In the genomic region with DNA sequence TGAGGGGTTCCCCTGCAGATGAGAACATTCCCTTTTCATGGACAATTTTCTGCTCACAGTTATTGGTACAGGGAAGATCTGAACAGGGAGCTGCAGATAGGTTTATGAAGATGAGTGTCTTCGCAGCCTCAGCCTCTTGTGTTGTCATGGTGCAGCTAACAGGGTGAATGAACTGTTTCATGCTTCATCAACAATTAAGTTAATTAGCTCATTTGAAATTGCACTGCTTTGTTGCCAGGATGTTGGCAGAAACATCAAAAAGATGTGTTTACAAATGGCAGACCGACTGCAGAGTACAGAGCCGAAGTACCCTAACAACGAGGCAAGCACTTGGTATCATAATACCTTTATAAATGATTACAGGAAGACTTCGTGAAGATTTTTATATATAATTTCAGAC, we compare ENCODE assay signal across 19 mouse cellular contexts.
A peak's percentile ranks its signal among the peaks of the same experiment; 100 is the strongest.
DNase-seq lines count a peak whose midpoint lies in the region; ATAC-seq lines count a peak whose summit lies in the region.
"Had no signal": no experiment of that assay in that cellular context is flagged by ENCODE, and none has a peak within 500 bp of the region (broad histone marks: within the 10 kb centered on the region; RNA-seq: fewer than 3 reads in every experiment).

No protein-coding gene starts in this region.

- peak; percentile 86 for ATAC-seq in forebrain, embryonic 13.5 days
- ATAC-seq in hindbrain, embryonic 16.5 days: peak; percentile 82
- peak; percentile 45 for ATAC-seq in neural tube, embryonic 15.5 days (ENCODE audit: low FRiP score)
- no peak for ATAC-seq in kidney, embryonic 14.5 days (ENCODE audit: low FRiP score, low TSS enrichment)
- ATAC-seq in intestine, embryonic 15.5 days: no peak
- ATAC-seq: liver, embryonic 12.5 days had no signal

- H3K4me2 ChIP-seq in forebrain, embryonic 13.5 days: no peak overlapping the region
- no peak overlapping the region for H3K4me2 ChIP-seq in hindbrain, embryonic 16.5 days (ENCODE audit: low read length)
- no peak overlapping the region for H3K4me2 ChIP-seq in neural tube, embryonic 15.5 days
- no peak overlapping the region for H3K4me2 ChIP-seq in kidney, embryonic 14.5 days (replicated peaks; ENCODE audit: low read depth, low read length)
- H3K4me2 ChIP-seq in intestine, embryonic 15.5 days (replicated peaks): no peak overlapping the region
- H3K4me2 ChIP-seq: embryonic facial prominence, embryonic 12.5 days; liver, embryonic 12.5 days; lung, embryonic 15.5 days had no signal

- no peaks in the 10 kb centered on the region for H3K27me3 ChIP-seq in forebrain, embryonic 13.5 days
- H3K27me3 ChIP-seq in hindbrain, embryonic 16.5 days (replicated peaks; ENCODE audit: control insufficient read depth, insufficient read depth, low read length): 0 out of 2 replicates have a peak, but pooled peaks cover 2% of the 10 kb centered on the region
- H3K27me3 ChIP-seq in neural tube, embryonic 15.5 days (replicated peaks): 0 out of 2 replicates have a peak, but pooled peaks cover 9% of the 10 kb centered on the region
- no peaks in the 10 kb centered on the region for H3K27me3 ChIP-seq in kidney, embryonic 14.5 days (ENCODE audit: control insufficient read depth, insufficient read depth, low read length)
- no peaks in the 10 kb centered on the region for H3K27me3 ChIP-seq in intestine, embryonic 15.5 days (replicated peaks)
- H3K27me3 ChIP-seq: CH12.LX; embryonic facial prominence, embryonic 12.5 days; liver, embryonic 12.5 days; lung, embryonic 15.5 days had no signal

- no peak overlapping the region for H3K9ac ChIP-seq in forebrain, embryonic 13.5 days
- H3K9ac ChIP-seq in hindbrain, embryonic 16.5 days (ENCODE audit: low read depth, low read length): no peak overlapping the region
- no peak overlapping the region for H3K9ac ChIP-seq in neural tube, embryonic 15.5 days (replicated peaks)
- no peak overlapping the region for H3K9ac ChIP-seq in kidney, embryonic 14.5 days (ENCODE audit: low read depth, low read length)
- no peak overlapping the region for H3K9ac ChIP-seq in intestine, embryonic 15.5 days
- H3K9ac ChIP-seq: embryonic facial prominence, embryonic 12.5 days; liver, embryonic 12.5 days; lung, embryonic 15.5 days had no signal

- H3K4me1 ChIP-seq in forebrain, embryonic 13.5 days: peaks cover 41% of the 10 kb centered on the region
- H3K4me1 ChIP-seq in hindbrain, embryonic 16.5 days (ENCODE audit: control insufficient read depth, insufficient read depth, low read depth, low read length): no peaks in the 10 kb centered on the region
- H3K4me1 ChIP-seq in neural tube, embryonic 15.5 days: no peaks in the 10 kb centered on the region
- H3K4me1 ChIP-seq in kidney, embryonic 14.5 days (ENCODE audit: control insufficient read depth, insufficient read depth, low read length): no peaks in the 10 kb centered on the region
- H3K4me1 ChIP-seq in intestine, embryonic 15.5 days (replicated peaks): no peaks in the 10 kb centered on the region
- H3K4me1 ChIP-seq: embryonic facial prominence, embryonic 12.5 days; heart, embryonic 10.5 days; liver, embryonic 12.5 days; lung, embryonic 15.5 days had no signal

- WGBS in forebrain, embryonic 13.5 days: 9% methylated on average over 5 of the region's 5 CpGs
- 24% methylated on average over 5 of the region's 5 CpGs for WGBS in hindbrain, embryonic 16.5 days
- 15% methylated on average over 5 of the region's 5 CpGs for WGBS in neural tube, embryonic 15.5 days
- WGBS in kidney, embryonic 14.5 days: 64% methylated on average over 5 of the region's 5 CpGs
- WGBS in intestine, embryonic 15.5 days: 78% methylated on average over 5 of the region's 5 CpGs

- peak; percentile 19 for DNase-seq in embryo, embryonic 10 days (ENCODE audit: low spot score)
- DNase-seq in embryo, embryonic 9.5 days (ENCODE audit: extremely low spot score): no peak
- no peak for DNase-seq in adrenal gland, adult 2 months
- DNase-seq: adrenal gland, postnatal 36 days; cerebellum, postnatal 14 days; gastrocnemius, postnatal 10 days; kidney, adult 18-20 months; kidney, postnatal 36 days had no signal

- H3K4me3 ChIP-seq in forebrain, embryonic 13.5 days: no peak overlapping the region
- H3K4me3 ChIP-seq in hindbrain, embryonic 16.5 days (ENCODE audit: low read length): no peak overlapping the region
- no peak overlapping the region for H3K4me3 ChIP-seq in neural tube, embryonic 15.5 days (replicated peaks)
- no peak overlapping the region for H3K4me3 ChIP-seq in kidney, embryonic 14.5 days (ENCODE audit: low read length)
- H3K4me3 ChIP-seq in intestine, embryonic 15.5 days (replicated peaks): no peak overlapping the region
- H3K4me3 ChIP-seq: embryonic facial prominence, embryonic 12.5 days; heart, embryonic 10.5 days; limb, embryonic 10.5 days; liver, embryonic 12.5 days; lung, embryonic 15.5 days had no signal

- H3K9me3 ChIP-seq in forebrain, embryonic 13.5 days (replicated peaks): no peaks in the 10 kb centered on the region
- H3K9me3 ChIP-seq in hindbrain, embryonic 16.5 days (ENCODE audit: control insufficient read depth, low read length): no peaks in the 10 kb centered on the region
- no peaks in the 10 kb centered on the region for H3K9me3 ChIP-seq in neural tube, embryonic 15.5 days (replicated peaks)
- no peaks in the 10 kb centered on the region for H3K9me3 ChIP-seq in kidney, embryonic 14.5 days (ENCODE audit: control insufficient read depth, low read length)
- H3K9me3 ChIP-seq in intestine, embryonic 15.5 days: no peaks in the 10 kb centered on the region
- H3K9me3 ChIP-seq: embryonic facial prominence, embryonic 12.5 days; heart, embryonic 10.5 days; limb, embryonic 10.5 days; liver, embryonic 12.5 days; lung, embryonic 15.5 days had no signal

- no peak overlapping the region for H3K27ac ChIP-seq in forebrain, embryonic 13.5 days
- no peak overlapping the region for H3K27ac ChIP-seq in hindbrain, embryonic 16.5 days (ENCODE audit: low read depth, low read length)
- no peak overlapping the region for H3K27ac ChIP-seq in neural tube, embryonic 15.5 days (replicated peaks)
- H3K27ac ChIP-seq in kidney, embryonic 14.5 days (ENCODE audit: low read depth, low read length): no peak overlapping the region
- no peak overlapping the region for H3K27ac ChIP-seq in intestine, embryonic 15.5 days
- H3K27ac ChIP-seq: embryonic facial prominence, embryonic 12.5 days; heart, embryonic 10.5 days; limb, embryonic 10.5 days; liver, embryonic 12.5 days; lung, embryonic 15.5 days had no signal

- H3K36me3 ChIP-seq in forebrain, embryonic 13.5 days (ENCODE audit: poor library complexity, severe bottlenecking): peaks cover 4% of the 10 kb centered on the region; the same call in 1 of the 2 replicates
- H3K36me3 ChIP-seq in hindbrain, embryonic 16.5 days (ENCODE audit: control insufficient read depth, insufficient read depth, low read length): no peaks in the 10 kb centered on the region
- no peaks in the 10 kb centered on the region for H3K36me3 ChIP-seq in neural tube, embryonic 15.5 days
- H3K36me3 ChIP-seq in kidney, embryonic 14.5 days (ENCODE audit: control insufficient read depth, insufficient read depth, low read length): no peaks in the 10 kb centered on the region
- no peaks in the 10 kb centered on the region for H3K36me3 ChIP-seq in intestine, embryonic 15.5 days
- H3K36me3 ChIP-seq: embryonic facial prominence, embryonic 12.5 days; heart, embryonic 10.5 days; limb, embryonic 10.5 days; liver, embryonic 12.5 days had no signal

Comparison
In these comparisons a context has a peak if more than half of its experiments do, and no peak if none do; other contexts are left out.
1. ATAC-seq: peak in forebrain, embryonic 13.5 days (single experiment), hindbrain, embryonic 16.5 days (single experiment) and neural tube, embryonic 15.5 days (single experiment); none in kidney, embryonic 14.5 days (single experiment) and intestine, embryonic 15.5 days (single experiment).